Mouse (Mus musculus) layer of hippocampus, adult 18-20 months (tissue): ENCODE results near the gene Mrpl30. TPM values are rescaled to one million over a fixed set of nuclear protein-coding genes. Genes with fewer than 3 reads are reported as not detected.

Experiments used
- DNase-seq, 2 experiments: peaks; one replicate each; pipeline ENCODE4 v3.0.0; 2022; ENCODE audit warnings: low spot score in 2 of 2
- total RNA-seq, 2 experiments: library from RNA; stranded (reverse); gene quantifications; 2 replicates each; pipeline ENCODE4 v1.2.3; 2021

The Mrpl30 gene
- total RNA-seq, 2 experiments from 2014 or later: 137 to 140 TPM

- DNase-seq: no peak
These were observed 9.5 kb downstream of the Mrpl30 start for GRCm38 (mm10) chr1:37899816-37900215.

DNA sequence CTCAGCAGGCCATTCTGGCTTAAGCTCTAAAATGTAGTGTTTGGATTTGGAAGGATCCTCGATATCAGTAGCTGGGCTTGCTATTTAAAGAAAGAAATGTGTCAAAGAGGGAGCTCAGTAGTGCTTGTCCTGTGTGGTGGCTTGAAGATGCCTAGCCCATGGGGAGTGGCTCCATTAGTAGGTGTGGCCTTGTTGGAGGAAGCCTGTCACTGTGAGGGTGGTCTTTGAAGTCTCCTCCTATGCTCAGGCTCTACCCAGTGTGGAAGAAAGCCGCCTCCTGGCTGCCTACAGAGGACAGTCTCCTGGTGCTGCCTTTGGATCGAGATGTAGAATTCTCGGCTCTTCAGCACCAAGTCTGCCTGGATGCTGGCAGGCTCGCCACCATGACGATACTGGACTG, 10.0 kb downstream of the Mrpl30 start:
- DNase-seq: no peak

DNA sequence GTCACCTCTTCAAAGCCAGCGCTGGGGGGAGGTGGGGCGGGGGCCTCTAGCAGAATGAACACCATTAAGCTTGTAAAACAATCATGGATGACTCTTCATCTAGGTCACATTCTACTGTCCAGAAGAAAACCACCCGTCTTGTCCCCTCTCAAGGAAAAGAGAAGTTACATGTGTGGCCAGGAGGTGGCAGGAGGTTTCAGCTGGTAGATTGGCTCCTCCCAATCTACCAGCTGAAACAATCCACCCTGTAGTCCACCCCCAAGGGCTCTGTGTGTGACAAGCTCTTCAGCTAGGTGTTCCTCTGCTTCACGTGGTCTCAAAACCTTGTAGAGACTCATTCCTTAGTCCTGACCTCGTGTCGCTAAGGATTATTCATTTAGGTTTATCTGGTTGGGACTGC, 12.9 kb downstream of the Mrpl30 start:
- DNase-seq: peak in 1 of 2 experiments; percentile 22

GRCm38 (mm10) chr1:37912751-37913150, 22.5 kb downstream of the Mrpl30 start:
- DNase-seq: no peak

- DNase-seq: no peak
These were observed 26.1 kb downstream of the Mrpl30 start, which contains the start of gene Lyg2 for GRCm38 (mm10) chr1:37916393-37916792. TSS of gene Lyg2 (minus strand) at chr1:37916493.

DNA sequence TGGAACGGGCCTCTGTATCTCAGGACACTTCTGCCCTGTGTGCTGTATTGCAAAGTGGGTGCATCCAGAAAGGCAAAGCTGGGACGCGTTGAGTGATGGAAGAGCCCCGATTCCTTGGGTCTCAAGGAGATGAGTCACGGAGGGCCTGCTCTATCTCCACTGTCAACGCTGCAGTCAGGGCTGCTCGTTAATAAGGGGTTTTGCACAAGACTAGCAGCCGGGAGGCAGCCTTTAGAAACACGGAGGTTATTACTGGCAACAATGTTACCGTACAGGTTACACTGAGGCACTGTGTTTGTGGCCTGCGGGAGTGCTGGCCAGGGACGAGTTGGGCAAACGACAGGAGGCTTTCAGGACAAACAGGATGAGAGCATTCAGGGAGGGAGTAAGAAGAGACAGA, 27.4 kb downstream of the Mrpl30 start:
- DNase-seq: no peak

- peak in 1 of 2 experiments; percentile 24 for DNase-seq
These were observed 27.8 kb downstream of the Mrpl30 start for GRCm38 (mm10) chr1:37918096-37918495.

DNA sequence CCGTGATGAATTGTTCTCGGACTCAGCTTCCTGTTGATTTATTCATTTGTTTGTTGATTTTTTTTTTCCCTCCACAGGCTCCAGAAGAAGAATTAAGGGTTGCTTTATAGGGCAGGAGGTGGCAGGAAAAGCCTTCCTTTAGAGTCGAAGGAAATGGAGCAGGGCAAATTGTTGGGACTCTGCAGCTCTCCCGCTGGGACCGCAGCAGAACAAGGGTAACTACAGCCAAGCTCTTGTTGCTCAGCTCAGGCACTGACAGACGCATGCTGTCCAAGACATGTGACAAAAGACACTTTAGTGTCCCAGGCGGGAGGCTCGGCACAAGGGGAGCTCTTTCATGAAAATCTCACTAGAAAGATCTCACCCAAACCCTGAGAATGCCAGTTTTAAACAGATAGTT, 32.3 kb downstream of the Mrpl30 start:
- DNase-seq: peak in 1 of 2 experiments; percentile 24

- DNase-seq: no peak
These were observed 35.7 kb downstream of the Mrpl30 start for GRCm38 (mm10) chr1:37925971-37926370.

GRCm38 (mm10) chr1:37931806-37932205, 41.5 kb downstream of the Mrpl30 start:
- DNase-seq: no peak

Other genes starting within 250 kb of the Mrpl30 start
- 100 to 1,000 TPM; 382 to 423 TPM for gene 2010300C02Rik, start 170.4 kb upstream of the Mrpl30 start, total RNA-seq
- 10 to 100 TPM; 22.1 to 22.5 TPM for gene Tsga10, start 24.0 kb upstream of the Mrpl30 start, total RNA-seq
- 1 to 10 TPM; 6.7 to 8.6 TPM for gene Lipt1, start 18.7 kb upstream of the Mrpl30 start, total RNA-seq
- gene Mitd1, start 66 bp upstream of the Mrpl30 start, total RNA-seq: 10 to 100 TPM in 1 of 2 experiments, 1 to 10 TPM in 1; 9.2 to 14.0 TPM
- gene Lyg2, start 26.0 kb downstream of the Mrpl30 start, total RNA-seq: under 1 TPM in 1 of 2 experiments, not detected in 1; 0.12 TPM
- gene Lyg1, start 67.3 kb downstream of the Mrpl30 start, total RNA-seq: not detected
- 10 to 100 TPM; 53.9 to 63.5 TPM for gene Txndc9, start 107.4 kb downstream of the Mrpl30 start, total RNA-seq
- gene Eif5b, start 107.5 kb downstream of the Mrpl30 start, total RNA-seq: 10 to 100 TPM; 41.8 to 44.2 TPM
- 10 to 100 TPM; 35.8 to 40.6 TPM for gene Rev1, start 239.3 kb downstream of the Mrpl30 start, total RNA-seq